Mouse (Mus musculus) hindbrain, embryonic 16.5 days (tissue): ENCODE results near the gene Usp54. TPM values are rescaled to one million over a fixed set of nuclear protein-coding genes. Genes with fewer than 3 reads are reported as not detected.

Source experiments
- ATAC-seq: fragments of 200-750 bp; cut with Nextera tagmentation; 2 replicates; pipeline ENCODE4 v1.8.0; 2017; ENCODE audit warnings: moderate TSS enrichment, moderate library complexity
- H3K27ac ChIP-seq: fragments of 300-500 bp; sonication (generic); 2 replicates; pipeline ENCODE4 v1.5.1; 2014; ENCODE audit warnings: low read depth, mild to moderate bottlenecking, control low read depth, low read length, moderate library complexity
- H3K27me3 ChIP-seq: fragments of 300-500 bp; sonication (generic); replicated peaks from 2 replicates; pipeline ENCODE4 v1.6.1; 2014; ENCODE audit warnings: low read length; ENCODE audit not compliant: control insufficient read depth, insufficient read depth
- H3K36me3 ChIP-seq: fragments of 300-500 bp; sonication (generic); 2 replicates; pipeline ENCODE4 v1.6.1; 2014; ENCODE audit warnings: mild to moderate bottlenecking, low read length, moderate library complexity, mixed read lengths; ENCODE audit not compliant: control insufficient read depth, insufficient read depth
- H3K4me1 ChIP-seq: fragments of 300-500 bp; sonication (generic); 2 replicates; pipeline ENCODE4 v1.6.1; 2014; ENCODE audit warnings: low read depth, low read length; ENCODE audit not compliant: control insufficient read depth, insufficient read depth
- H3K4me2 ChIP-seq: fragments of 300-500 bp; sonication (generic); 2 replicates; pipeline ENCODE4 v1.6.1; 2014; ENCODE audit warnings: mild to moderate bottlenecking, low read length, control low read depth, moderate library complexity
- H3K4me3 ChIP-seq: fragments of 300-500 bp; sonication (generic); 2 replicates; pipeline ENCODE4 v1.5.1; 2014; ENCODE audit warnings: mild to moderate bottlenecking, low read length, control low read depth, moderate library complexity
- H3K9ac ChIP-seq: fragments of 300-500 bp; sonication (generic); 2 replicates; pipeline ENCODE4 v1.6.1; 2014; ENCODE audit warnings: low read depth, mild to moderate bottlenecking, control low read depth, low read length, moderate library complexity
- H3K9me3 ChIP-seq: fragments of 300-500 bp; sonication (generic); 2 replicates; pipeline ENCODE4 v1.6.1; 2014; ENCODE audit warnings: mild to moderate bottlenecking, low read length, moderate library complexity; ENCODE audit not compliant: control insufficient read depth
- WGBS: fragments of 180-500 bp; shearing (Covaris S2); extraction: QIAGEN DNeasy Blood & Tissue Kit; methylation state at CpG from one replicate; pipeline ENCODE4 v1.1.7; 2014; 5-methylcytosine and 5-hydroxymethylcytosine counted together
- polyA plus RNA-seq: library from polyadenylated mRNA; unstranded; fragments of >200 nt; fragmentation: Nextera tagmentation; extraction: Ambion mirVana; gene quantifications from 2 replicates; pipeline ENCODE4 v1.2.1, GENCODE M21; 2015

Gene Usp54
- polyA plus RNA-seq, 1 experiment from 2014 or later = 8.7 TPM

DNA sequence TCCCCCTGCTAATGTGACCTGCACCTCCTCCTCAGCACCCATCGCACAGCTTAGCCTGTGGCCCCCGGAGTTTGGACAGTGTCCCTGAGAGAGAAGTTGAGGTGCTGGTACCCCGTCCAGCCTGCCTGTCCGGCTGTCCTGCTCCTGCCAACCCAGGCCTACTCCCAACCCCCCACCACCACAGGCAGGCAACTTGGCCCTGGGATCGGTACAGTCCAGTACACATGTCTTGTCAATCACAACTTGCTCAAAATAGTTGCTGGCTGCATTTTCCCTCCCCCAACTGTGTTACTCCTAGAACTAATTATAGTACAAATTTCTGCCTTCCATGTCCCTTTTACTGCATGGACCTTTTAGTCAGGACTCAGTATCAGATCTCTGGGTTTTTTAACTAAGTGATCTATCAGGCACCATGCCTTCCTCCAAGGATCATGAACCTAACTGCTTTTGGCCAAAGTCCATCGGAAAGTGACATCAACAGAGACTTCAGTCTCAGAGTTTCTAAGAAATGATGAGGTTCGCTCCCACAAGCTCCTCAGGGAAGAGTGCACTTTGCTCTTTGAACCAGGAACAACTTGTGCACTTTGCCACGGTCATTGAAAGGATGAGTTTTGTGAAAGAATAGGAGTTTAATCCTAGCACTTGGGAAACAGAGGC lies 27.4 kb upstream of the Usp54 start, which contains the start of gene Synpo2l:
Gene Synpo2l, minus strand, starts transcription at position 201 of the 657 bp plus-strand sequence.
- 85% methylated on average over 8 of the region's 8 CpGs for WGBS
- Histone ChIP-seq H3K27me3 (peaks cover 7% of the 10 kb centered on the region; the same call in 1 of the 2 replicates), H3K36me3 (no peaks in the 10 kb centered on the region), H3K9me3 (no peaks in the 10 kb centered on the region), H3K27ac (no peak within 1 kb of the TSS), H3K4me3 (no peak within 1 kb of the TSS), H3K4me1 (no peaks in the 10 kb centered on the region), H3K4me2 (no peak within 1 kb of the TSS), H3K9ac (no peak within 1 kb of the TSS)
- no peak for ATAC-seq

DNA sequence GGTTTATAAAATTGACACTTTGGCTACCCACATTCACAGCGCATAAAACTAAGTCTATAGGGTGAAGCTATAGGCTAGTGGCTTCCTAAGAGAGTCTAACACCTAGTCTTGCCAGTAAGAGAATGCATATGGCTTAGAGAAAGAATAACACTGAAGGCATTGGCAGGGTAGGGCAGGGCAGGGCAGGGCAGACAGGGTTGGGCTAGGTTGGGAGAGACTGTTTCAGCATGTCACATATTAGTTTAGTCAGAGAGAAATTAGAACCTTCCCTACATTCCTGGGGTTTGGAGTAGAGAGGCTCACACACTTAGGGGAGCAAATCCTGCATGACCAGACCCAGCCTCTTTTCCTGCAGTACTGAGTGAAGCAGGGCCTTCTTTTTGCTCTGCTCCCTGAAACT lies 26.6 kb upstream of the Usp54 start:
- 78% methylated on average over 1 of the region's 1 CpGs for WGBS
- ATAC-seq = no peak
- no peak overlapping the region for H3K4me3 ChIP-seq
- H3K4me2 ChIP-seq = no peak overlapping the region
- peaks cover 1% of the 10 kb centered on the region; the same call in 1 of the 2 replicates for H3K4me1 ChIP-seq
- H3K36me3 ChIP-seq = no peaks in the 10 kb centered on the region
- H3K9me3 ChIP-seq = no peaks in the 10 kb centered on the region
- peaks cover 7% of the 10 kb centered on the region; the same call in 1 of the 2 replicates for H3K27me3 ChIP-seq
- H3K9ac ChIP-seq = no peak overlapping the region
- no peak overlapping the region for H3K27ac ChIP-seq

DNA sequence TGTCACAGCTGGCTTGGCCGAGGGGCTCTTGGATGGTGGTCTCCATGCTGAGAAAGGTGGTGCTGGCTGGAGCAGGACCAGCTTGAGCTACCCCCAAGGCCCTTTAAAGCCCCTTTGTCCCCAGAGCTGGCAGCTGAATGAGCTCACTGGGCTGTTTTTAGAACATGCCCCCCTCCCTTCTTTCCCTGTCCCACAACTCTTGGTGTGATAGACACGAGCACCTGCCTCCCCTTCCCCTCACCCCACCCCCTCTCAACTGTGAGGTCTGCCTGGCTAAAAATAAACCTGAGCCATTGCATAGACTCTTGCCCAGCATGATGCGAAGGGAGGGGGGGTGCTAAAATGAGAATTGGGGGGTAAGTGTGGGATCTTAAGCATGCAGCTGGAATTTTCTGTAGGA lies 23.6 kb upstream of the Usp54 start:
- H3K9me3 ChIP-seq = no peaks in the 10 kb centered on the region
- H3K4me2 ChIP-seq = no peak overlapping the region
- no peak overlapping the region for H3K9ac ChIP-seq
- H3K4me1 ChIP-seq = peaks cover 11% of the 10 kb centered on the region; the same call in 1 of the 2 replicates
- no peaks in the 10 kb centered on the region for H3K36me3 ChIP-seq
- ATAC-seq = no peak
- no peak overlapping the region for H3K4me3 ChIP-seq
- no peak overlapping the region for H3K27ac ChIP-seq
- H3K27me3 ChIP-seq = peaks cover 2% of the 10 kb centered on the region; the same call in 1 of the 2 replicates
- 54% methylated on average over 3 of the region's 3 CpGs for WGBS

DNA sequence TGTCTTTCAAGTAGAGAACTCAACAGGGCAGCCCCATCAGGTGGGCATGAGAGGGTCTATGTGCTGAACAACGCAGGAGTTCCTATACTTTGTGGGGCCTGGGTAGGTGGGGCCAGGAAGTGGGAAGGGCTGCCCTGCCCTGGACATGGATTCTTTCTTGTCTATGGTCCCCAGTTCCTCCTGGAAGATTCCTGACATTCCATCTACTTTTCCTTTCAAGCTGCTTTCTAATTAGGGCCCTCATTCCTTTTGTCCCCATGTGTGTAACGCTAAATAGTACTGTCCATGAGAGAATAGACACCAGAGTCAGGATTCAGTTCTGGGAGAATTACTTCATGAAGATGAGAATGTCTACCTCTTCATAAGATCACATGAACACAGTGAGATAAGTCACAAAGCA lies 22.7 kb upstream of the Usp54 start:
- Histone ChIP-seq H3K27me3 (no peaks in the 10 kb centered on the region; the same call in 1 of the 2 replicates), H3K4me2 (no peak overlapping the region), H3K9ac (no peak overlapping the region), H3K9me3 (no peaks in the 10 kb centered on the region), H3K27ac (no peak overlapping the region), H3K36me3 (no peaks in the 10 kb centered on the region), H3K4me1 (peaks cover 11% of the 10 kb centered on the region; the same call in 1 of the 2 replicates), H3K4me3 (no peak overlapping the region)
- no peak for ATAC-seq
- 81% methylated on average over 2 of the region's 2 CpGs for WGBS

DNA sequence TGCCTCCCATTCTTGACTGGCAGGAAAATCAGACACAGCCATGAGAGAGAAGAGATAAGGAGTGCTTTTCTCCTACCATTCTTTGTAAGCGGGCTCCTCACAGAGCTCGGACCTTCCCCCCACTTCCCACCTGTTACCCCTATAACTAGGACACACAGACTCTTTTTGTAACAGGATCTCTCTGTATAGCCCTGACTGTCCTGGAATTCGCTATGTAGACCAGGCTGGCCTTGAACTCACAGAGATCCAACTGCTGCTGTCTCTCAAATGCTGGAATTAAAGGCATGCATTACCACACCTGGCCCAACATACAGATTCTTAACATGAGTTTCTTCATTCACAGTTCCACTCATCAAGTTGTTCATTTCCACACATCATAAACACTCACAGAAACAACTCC lies 21.9 kb upstream of the Usp54 start:
- H3K9me3 ChIP-seq = no peaks in the 10 kb centered on the region
- no peak overlapping the region for H3K4me3 ChIP-seq
- WGBS = 87% methylated on average over 3 of the region's 3 CpGs
- H3K4me2 ChIP-seq = peak overlapping the region; percentile 76
- H3K27me3 ChIP-seq = no peaks in the 10 kb centered on the region
- no peaks in the 10 kb centered on the region for H3K36me3 ChIP-seq
- peak overlapping the region; percentile 85; the same call in 1 of the 2 replicates for H3K9ac ChIP-seq
- no peak overlapping the region for H3K27ac ChIP-seq
- no peak for ATAC-seq
- H3K4me1 ChIP-seq = peaks cover 11% of the 10 kb centered on the region; the same call in 1 of the 2 replicates

DNA sequence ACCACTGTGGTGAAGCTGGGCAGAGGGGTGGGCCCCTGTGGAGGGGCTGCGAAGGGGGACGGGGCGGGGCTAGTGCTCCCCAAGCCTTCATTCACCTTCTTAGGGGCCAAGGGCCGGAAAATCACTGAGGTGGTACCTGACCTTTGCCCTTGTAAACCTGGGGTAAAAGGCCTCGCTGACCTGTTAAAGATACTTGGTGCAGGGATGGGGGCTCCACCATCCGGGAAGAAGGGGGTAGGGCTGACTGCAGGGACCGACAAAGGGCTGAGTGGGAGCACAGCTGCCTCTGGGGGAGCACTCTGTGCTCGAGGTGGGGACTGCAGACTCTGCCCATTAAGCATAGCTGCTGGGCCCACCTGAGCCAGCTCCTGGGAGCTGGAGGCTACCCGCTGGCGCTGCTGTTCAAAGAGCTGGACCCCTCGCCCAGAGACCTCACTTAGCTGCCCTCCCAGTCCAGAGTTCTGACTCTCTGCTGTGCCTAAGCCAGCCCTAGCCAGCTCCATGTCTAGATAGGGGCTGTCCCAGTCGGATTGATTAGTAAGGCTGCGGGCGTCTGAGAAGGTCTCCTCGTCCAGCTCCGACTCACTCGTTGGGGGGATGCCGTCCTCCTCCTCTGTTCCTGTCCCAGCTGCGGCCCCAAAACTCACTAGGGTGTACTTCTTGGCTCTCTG lies 20.9 kb upstream of the Usp54 start:
- H3K9me3 ChIP-seq = no peaks in the 10 kb centered on the region
- WGBS = 7% methylated on average over 19 of the region's 19 CpGs
- peak; percentile 51 for ATAC-seq
- H3K27ac ChIP-seq = peak overlapping the region; percentile 93
- peak overlapping the region; percentile 85 for H3K9ac ChIP-seq
- no peaks in the 10 kb centered on the region for H3K27me3 ChIP-seq
- peaks cover 11% of the 10 kb centered on the region; the same call in 1 of the 2 replicates for H3K4me1 ChIP-seq
- peak overlapping the region; percentile 76 for H3K4me2 ChIP-seq
- peak overlapping the region; percentile 79 for H3K4me3 ChIP-seq
- H3K36me3 ChIP-seq = no peaks in the 10 kb centered on the region

DNA sequence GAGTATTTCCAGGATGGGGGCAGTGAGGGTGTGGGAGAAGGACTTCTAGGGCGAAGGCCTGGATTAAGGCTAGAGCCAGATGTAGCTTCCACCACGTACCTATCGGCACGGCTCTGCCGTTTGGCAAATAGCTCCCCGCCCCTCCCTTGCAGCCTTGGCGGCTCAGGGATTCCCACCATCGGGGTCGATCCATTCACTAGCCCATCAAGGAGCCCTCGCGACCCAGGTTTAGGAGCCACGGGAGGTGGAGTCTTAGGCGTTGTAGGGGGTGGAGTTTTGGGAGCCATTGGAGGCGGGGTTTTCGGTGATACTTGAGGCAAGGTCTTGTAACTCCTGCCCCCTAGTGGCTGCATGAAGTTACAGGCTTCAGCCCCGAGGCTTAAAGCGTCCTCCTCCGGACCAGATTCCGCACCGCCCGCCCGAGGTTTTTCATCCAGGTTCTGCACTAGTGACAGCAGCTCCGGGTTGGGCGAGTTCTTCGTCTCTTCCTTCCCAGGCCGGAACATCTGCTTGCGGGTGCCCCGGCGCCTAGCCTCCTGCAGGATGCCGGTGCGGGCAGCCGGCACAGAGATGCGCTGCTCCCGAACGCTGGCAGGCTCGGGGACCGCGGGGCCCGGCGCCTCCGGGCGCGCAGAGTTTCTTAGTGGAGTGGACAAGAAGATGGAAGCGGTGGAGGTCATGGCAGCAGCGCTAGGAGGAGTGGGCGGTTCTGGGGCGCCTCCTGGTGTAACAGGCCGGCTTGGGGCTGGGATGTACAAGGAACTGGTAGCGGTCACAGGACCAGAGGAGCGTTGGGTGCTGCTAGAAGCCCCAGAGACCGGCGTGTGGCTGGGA lies 20.2 kb upstream of the Usp54 start:
- peak; percentile 87 for ATAC-seq
- H3K36me3 ChIP-seq = no peaks in the 10 kb centered on the region
- WGBS = under 1% methylated on average over 50 of the region's 52 CpGs
- H3K9me3 ChIP-seq = no peaks in the 10 kb centered on the region
- peak overlapping the region; percentile 85 for H3K9ac ChIP-seq
- peak overlapping the region; percentile 76 for H3K4me2 ChIP-seq
- peaks cover 11% of the 10 kb centered on the region; the same call in 1 of the 2 replicates for H3K4me1 ChIP-seq
- H3K27ac ChIP-seq = peak overlapping the region; percentile 93
- no peaks in the 10 kb centered on the region for H3K27me3 ChIP-seq
- peak overlapping the region; percentile 79 for H3K4me3 ChIP-seq

DNA sequence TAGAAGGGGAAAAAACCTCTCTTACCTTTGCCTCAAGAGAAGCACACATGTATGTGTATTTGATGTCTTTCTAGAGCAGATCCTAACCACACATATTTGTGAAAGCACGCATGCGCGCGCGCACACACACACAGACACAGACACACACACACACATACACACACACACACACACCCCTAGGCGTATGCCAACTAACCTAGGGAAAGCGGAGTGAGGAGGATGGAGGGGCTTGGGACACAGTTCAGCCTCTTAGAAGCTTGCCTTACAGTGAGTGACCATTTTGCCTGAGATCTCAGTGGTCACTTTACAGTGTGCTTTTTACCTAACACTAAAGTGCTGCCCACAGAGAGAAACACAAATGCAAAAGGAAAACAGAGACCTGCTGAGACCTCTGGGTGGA lies 18.8 kb upstream of the Usp54 start:
- Histone ChIP-seq H3K4me2 (no peak overlapping the region), H3K36me3 (no peaks in the 10 kb centered on the region), H3K27me3 (no peaks in the 10 kb centered on the region), H3K27ac (no peak overlapping the region), H3K4me1 (peaks cover 11% of the 10 kb centered on the region; the same call in 1 of the 2 replicates), H3K9ac (no peak overlapping the region), H3K9me3 (no peaks in the 10 kb centered on the region), H3K4me3 (no peak overlapping the region)
- ATAC-seq = no peak
- 96% methylated on average over 7 of the region's 7 CpGs for WGBS
